Mouse (Mus musculus) large intestine, adult 2 months (tissue): Measurements from ENCODE around the gene Asb1. TPM values are rescaled to one million over a fixed set of nuclear protein-coding genes. Genes with fewer than 3 reads are reported as not detected.

Experiments
- DNase-seq: peaks from one replicate; pipeline ENCODE4 v3.0.0-alpha.2; 2012; ENCODE audit warnings: low read depth, low spot score
- WGBS: fragments of 180-500 bp; shearing (Covaris S2); methylation state at CpG from one replicate; pipeline ENCODE4 v1.1.7; 2018; 5-methylcytosine and 5-hydroxymethylcytosine counted together
- polyA plus RNA-seq: library from polyadenylated mRNA; depleted of rRNA; stranded (reverse); fragments of >200 nt; gene quantifications from 2 replicates; pipeline ENCODE4 v1.2.3, GENCODE M21; 2012; rRNA removed

Asb1 gene
- polyA plus RNA-seq, result 2.0 and 3.7 TPM in 2 replicates

DNA sequence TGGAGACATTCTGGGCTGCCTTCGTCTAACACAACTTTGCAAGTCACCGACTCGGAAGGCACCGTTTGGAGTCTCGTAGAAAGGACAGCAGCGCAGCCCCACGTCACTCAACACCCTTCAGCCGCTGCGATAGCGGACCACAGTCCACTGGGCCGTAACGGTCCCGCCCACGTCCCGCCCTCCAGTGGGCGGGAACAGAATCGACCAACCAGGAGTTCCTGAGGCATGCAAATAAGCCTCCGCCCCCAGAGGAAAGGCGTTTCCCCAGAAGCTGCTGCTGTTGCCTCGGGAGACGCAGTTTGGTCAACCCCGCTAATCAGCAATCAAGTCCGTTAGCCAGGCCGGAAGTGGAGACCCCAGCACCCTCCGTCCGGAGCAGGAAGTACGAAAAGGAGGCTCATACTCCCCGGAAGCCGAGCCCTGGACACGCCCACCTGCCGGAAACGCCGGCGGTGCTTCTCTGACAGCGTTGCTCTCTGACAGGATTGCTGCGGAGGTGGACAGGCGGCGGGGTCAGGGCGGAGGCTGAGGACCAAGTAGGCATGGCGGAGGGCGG, at the start of gene Asb1:
Gene Asb1, plus strand, starts transcription at position 274 of the 556 bp plus-strand sequence.
- WGBS, result under 1% methylated on average over 41 of the region's 41 CpGs
- DNase-seq, result peak; percentile 91

DNA sequence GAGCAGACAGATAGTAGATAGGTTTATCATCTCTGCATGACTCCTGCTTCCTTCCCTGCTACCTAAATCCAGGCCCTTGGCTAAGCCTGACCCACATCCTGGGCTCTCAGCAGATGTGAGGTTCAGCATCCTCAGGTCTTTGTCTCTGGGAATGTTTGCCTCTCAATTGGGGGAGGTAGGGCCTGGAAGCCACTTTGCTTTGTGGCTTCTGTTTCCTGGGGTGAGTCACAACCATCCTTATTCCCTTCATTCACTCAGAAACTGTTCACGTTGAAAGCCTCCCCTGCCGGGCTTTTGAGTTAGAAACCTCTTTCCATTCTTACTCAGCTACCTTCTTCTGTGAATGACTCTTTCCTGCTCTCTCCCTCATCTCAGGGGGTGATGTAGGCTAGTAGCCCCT, 47.6 kb upstream of the Asb1 start:
- no peak for DNase-seq
- 57% methylated on average over 2 of the region's 2 CpGs for WGBS

DNA sequence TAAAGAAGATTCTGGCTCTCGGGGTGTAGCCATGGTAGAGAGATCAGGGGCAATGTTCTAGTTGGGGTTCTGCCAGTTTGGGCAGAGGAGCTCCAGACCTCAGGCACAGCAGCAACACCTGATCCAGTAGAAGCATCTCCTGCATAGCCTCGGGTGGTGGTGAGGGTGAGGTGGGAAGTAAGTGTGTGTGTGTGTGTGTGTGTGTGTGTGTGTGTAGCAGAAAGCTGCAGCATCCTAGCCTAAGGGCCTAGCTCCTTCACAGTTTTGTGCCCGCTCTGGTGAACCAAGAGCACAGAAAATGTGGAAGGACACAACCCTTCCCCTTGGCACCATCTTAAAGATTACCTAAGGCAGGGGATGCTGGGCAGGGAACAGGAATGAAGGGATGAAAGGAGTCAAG, 46.4 kb upstream of the Asb1 start:
- DNase-seq, result no peak
- 43% methylated on average over 3 of the region's 3 CpGs for WGBS

DNA sequence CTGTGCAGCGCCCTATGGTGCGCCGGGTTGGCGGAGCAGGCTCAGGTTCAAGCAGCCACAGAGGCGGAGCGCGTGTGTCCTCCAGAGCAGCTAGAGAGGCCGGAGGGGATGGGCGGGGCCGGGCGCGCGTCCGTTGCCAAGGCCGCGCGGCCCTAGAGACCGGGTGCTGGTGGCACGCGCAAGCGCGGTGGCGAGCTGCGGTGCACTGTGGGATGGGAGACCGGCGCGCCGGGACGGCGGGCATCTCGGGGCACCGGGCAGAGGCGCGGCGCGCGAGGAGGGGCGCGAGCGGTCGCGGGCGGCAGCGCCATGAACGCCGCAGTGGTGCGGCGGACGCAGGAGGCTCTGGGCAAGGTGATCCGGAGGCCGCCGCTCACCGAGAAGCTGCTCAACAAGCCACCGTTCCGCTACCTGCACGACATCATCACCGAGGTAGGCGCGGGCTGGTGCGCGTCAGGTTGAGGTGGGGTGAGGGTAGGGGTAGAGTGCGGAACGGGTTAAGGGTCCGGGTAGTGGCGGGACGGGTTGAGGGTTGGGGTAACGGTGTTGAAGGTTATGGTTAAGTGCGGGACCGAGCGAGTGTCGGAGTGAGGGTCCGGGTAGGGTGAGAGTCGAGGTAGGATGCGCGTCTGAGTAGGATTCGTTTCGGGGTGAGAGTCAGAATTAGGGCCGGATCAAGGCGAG, 45.7 kb upstream of the Asb1 start, which contains the start of gene Traf3ip1:
Gene Traf3ip1, plus strand, starts transcription at position 191 of the 684 bp plus-strand sequence.
- DNase-seq, result peak; percentile 67
- under 1% methylated on average over 79 of the region's 79 CpGs for WGBS

DNA sequence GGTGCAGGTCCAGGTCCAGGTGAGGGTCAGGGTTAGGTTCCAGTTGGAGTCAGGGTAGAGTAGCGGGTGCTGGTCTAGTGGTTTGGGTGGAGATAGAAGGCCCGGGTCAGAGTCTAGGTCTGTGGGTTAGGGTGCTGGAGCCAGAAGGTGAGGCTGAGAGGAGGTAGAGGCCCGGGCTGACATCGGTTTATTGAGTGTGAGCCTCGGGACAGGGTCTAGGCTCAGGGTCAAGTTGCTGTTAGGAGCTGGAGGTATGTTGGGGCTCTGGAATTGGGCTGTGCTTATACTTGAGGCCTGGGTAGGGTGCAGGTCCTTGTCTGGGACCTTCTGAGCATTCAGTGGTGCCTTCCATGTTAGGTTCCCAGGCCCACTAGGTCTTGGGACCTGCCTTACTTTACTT, 45.0 kb upstream of the Asb1 start:
- no peak for DNase-seq
- WGBS, result 37% methylated on average over 5 of the region's 5 CpGs

DNA sequence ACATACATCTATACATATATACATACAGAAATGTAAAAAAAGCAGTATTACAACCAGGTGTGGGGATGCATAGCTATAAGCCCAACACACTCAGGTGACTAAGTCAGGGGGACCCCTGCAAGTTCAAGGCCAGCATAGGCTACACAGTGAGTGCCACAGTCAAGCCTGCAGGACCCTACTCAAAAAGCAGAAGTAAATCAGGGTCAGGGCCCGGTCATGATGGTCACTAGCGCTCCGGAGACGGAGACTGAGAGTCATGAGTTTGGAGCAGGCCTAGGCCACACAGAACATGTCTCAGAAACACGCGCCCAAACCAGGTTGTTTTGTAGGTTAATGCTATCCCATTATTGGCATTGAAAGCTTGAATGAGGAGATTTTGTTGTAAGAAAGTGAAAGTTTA, 41.8 kb upstream of the Asb1 start:
- 95% methylated on average over 6 of the region's 6 CpGs for WGBS

DNA sequence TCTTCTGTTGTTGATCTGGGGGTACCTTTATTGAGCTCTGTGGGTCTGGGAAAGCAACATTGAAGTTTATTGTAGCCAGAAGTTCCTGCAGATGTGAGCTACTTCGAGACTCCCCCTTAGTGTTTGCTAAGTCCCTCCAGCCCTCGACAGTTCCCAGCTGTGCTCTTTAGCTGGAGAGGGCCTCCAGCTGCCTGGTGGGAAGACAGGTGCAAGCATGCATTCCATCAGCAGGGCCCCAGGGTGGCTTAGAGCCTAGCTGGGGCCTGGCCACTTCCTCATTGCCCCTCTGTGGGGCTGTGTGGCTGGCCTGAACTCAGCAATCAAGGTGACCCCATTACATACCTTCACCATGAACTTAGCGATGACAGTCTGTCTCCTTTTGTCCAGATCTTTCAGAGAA, 35.7 kb upstream of the Asb1 start:
- DNase-seq, result no peak
- 27% methylated on average over 3 of the region's 3 CpGs for WGBS

More for the DNA sequence above, 41.8 kb upstream of the Asb1 start:
- DNase-seq, result no peak

DNA sequence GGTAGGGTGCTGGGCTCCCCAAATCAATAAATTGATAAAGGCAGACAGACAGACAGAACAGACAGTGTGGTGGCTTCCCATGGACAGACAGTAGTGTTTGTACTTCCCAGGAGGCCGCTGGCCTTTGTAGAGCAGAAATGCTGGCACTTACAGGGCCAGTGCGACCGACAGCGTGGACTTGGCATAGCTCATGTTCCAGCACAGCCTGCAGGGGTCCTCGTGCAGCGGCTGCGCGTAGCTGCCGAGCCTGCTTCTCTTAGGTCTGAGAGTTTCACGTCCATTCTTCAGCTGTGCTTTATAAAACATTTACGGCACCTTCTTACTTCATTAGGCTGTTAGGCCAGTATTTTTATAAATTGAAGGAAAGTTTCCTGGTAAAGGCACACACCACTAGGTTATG, 25.4 kb upstream of the Asb1 start:
- 91% methylated on average over 11 of the region's 11 CpGs for WGBS
- no peak for DNase-seq

DNA sequence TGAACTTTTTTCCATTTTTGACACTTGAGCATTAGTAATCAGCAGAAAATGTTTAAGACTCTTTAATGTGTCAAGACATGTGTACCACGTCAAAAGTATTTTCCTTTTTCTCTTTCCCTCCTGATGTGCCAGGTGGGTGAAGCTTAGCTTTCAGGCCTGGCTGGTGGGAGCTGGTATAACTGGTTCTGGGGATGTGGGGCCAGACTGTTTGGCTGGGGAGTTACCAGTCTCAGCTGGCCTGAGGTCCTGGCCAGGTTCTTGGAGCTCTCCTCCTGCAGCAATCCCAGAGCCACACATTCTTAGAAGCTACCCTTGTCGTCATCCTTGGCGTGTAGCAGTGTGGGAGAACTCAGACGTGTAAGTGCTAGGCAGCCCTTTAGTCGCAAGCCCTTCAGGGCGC, 24.7 kb upstream of the Asb1 start:
- no peak for DNase-seq
- WGBS, result 88% methylated on average over 6 of the region's 6 CpGs

DNA sequence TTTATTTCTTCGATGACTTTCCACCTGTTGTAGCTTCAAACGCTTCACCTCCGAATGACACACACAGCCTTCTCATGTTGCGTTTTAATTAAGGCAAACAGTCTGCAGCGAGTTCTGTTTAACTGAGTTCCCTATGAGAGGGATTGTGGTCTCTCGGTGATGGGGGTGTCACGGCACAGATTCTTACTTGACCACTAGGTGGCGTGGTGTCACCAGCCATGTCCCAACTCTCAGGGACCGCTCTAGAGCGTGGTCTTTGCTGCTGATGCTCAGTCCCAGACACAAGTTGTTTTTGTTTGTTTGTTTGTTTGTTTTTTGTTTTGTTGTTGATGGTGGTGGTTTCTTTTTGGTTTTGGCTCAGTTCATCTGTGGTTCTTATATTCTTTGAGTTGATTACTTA, 16.6 kb upstream of the Asb1 start:
- 20% methylated on average over 10 of the region's 10 CpGs for WGBS
- DNase-seq, result no peak

DNA sequence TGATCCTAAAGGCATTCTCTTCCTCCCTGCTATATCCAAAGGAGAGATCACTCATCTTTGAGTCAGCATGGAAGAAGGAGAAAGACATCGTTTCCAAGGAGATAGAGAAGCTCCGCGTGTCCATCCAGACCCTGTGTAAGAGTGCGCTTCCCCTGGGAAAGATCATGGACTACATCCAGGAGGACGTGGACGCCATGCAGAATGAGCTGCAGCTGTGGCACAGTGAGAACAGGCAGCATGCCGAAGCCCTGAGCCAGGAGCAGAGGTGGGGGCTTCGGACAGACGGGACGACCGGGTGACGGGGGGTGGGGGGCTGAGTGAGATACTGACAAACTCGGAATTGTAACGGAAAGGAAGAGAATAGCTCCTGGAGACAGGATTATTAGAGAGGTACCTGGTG, 14.5 kb upstream of the Asb1 start:
- DNase-seq, result no peak
- WGBS, result 93% methylated on average over 14 of the region's 14 CpGs

DNA sequence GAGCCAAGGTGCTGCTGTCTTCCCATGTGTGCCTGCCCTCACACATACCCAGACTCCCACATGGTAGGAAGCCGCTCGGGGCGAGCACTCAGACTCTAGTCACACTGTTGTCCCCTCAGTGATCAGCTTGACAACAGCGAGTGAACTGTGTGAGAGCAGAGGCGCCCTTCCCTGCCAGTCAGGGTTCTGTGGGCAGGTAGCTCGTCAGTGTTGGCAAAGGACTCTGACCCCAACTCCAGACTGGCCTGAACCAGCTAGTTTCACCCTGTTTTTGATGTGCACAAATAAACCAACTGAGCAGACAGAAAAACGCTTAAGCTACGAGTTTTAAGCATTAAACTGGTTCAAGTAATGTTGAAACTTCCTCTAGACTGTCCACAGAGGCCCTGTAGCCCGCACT, 10.2 kb upstream of the Asb1 start:
- no peak for DNase-seq
- 77% methylated on average over 9 of the region's 9 CpGs for WGBS

DNA sequence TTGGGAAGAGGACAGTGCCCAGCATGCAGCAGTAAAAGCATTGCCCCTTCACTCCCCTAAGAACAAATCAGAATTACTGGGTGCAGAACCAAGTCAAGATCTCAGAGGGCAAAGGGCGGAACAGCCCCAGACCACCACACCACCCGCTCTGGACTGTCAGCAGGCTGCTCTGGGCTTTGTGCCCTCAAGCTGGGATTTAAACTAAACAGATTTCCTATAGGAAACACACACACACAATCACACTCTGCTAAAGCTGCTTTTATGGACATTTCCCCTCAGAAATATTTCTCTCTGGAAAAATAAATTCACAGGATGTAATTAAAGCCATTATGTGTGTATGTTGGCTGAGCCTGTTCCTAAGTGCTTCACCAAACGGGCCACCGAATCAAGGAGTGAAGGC, 8.1 kb upstream of the Asb1 start:
- 76% methylated on average over 4 of the region's 4 CpGs for WGBS
- DNase-seq, result no peak

DNA sequence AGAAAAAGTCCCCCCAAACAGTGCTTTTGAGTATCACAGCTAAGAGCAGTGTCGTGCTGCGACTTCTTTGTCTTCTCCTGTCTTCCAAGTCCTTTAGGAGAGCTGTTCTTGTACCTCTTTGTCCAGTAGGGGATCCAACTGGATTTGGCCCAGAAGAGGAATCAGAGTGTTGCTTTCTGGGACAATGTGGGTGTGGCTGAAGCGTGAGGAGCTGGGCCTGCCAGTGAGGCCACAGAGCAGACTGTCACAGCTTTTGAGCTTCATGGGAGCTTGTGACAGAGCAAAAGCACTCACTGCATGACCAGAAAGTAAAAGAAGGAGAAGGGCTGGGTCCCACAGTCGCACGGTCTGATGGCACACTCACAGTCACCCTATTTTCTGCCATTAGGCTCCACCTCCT, 7.5 kb upstream of the Asb1 start:
- no peak for DNase-seq
- WGBS, result 76% methylated on average over 5 of the region's 5 CpGs

DNA sequence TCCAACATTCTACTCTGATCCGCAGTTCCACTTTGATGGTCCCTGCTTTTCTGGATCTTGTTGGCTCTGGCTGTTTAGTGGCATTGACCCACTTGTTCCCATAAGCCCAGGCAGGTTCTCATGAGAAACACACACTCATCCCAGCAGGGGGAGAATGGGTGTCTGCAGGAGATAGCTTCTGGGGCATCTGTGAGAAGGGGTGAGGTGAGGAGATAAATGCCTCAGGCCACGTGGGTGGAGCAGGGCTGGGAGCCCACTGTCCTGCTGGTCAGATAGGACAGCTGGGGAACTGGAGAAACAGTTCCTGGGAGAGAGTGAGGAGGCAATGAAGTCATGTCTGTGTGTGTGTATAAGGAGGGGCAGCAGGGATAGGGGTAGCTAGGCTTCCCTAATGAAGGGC, 6.9 kb upstream of the Asb1 start:
- 53% methylated on average over 2 of the region's 2 CpGs for WGBS
- DNase-seq, result no peak

DNA sequence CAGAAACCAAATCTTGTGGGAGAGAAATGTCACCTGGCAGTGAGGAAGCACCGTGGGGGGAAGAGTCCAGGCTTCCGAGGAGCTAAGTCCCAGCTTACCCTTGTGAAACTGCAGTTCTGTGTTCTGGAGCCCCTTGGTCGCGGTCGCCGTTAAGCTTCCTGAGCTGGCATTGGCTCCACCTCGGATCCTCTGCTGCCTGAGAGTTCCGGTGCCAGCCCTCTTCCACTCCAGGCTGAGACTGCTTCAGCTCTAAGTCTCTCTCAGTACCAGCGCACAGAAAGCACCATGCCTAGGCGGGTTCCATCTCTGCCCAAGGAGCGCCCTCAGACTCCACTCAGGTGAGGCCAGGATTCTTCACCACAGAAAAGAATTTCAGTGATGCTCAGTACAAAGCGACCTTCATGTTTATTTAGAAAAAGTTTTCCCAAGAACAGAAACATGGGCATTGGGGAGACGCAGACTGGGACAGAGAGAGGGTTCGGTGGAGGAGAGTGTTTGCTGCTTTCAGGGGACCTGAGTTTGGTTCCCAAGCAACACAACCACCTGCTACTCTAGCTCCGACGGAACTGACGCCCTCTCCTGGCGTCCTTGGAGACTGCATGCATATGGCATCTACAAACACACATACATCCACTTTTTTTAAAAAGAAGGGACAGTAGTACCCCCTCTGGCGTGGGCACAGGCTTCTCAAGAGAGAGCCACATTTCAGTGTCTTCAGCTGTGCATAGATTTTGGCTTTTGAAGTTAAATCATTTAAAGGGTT, 6.2 kb upstream of the Asb1 start:
- DNase-seq, result no peak
- 80% methylated on average over 19 of the region's 19 CpGs for WGBS

DNA sequence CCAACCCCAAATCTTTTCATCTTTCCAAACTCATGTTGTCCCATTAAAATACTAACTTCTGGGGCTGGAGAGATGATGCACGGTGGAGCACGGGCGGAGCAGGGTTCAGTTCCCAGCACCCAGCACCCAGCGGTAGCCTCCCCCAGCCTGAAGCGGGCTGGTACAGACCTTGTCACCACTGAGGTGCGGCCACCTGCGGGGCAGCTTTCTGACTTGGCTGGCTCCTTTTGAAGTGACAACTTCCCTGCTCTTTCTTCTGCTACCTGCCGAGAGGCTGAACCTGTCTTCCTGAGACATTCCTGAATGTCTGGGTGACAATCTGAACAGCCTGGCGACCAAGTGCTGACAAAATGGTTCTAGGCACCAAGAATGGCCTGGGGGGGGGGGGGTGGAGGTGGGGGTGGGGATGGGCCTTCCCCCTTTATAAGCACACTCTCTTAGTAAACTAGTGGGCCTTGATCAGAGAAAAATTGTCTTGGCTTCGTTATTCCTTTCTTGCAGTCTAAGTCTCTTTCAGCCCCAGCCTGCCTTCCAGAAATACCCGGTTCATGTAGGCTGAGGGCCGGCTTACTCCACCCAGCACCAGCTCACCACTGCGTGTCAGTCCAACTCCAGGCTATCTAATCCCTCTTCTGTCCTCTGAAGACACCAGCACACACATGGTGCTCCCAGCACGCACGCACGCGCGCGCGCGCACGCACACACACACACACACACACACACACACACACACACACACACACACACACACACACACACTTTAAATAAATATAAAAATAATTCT, 2.4 kb upstream of the Asb1 start:
- 73% methylated on average over 22 of the region's 22 CpGs for WGBS
- DNase-seq, result no peak

DNA sequence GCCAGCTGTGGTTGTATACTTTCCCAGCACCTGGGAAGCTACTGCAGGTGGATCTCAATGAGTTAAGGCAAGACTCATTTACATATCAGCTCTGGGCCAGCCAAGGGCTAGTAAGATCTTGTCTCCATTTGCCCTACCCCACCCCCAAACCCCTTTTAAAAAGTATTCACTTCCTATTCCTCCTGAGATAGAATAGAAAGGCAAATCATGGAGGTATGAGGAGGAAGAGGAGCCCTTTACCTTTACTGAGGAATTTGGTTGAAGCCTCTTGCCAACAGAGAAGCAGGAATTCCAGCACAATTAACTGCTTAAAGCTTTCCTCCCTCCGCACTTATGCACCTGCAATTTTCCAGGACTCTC, 1.8 kb upstream of the Asb1 start:
- WGBS, result 82% methylated on average over 1 of the region's 1 CpGs
- DNase-seq, result no peak

DNA sequence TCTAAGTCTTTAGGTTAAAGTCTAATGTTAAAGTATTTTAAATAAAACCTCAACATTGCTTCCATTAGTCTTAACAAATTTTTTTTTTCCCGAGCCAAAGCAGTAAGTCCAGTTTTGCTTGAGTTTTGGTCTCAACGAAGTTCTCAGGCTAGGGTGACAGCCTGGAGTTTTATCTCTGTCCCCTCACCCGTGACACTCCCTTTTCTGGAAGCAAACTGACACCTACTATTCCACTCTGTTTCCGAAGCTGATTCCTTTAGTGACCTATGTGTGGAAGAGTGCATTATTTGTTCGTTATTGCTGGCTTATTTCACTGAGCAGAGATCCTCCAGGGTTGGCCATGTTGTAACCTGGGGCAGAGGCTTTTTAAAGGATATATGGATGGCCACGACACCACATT, 1.1 kb upstream of the Asb1 start:
- no peak for DNase-seq
- WGBS, result 29% methylated on average over 6 of the region's 6 CpGs

DNA sequence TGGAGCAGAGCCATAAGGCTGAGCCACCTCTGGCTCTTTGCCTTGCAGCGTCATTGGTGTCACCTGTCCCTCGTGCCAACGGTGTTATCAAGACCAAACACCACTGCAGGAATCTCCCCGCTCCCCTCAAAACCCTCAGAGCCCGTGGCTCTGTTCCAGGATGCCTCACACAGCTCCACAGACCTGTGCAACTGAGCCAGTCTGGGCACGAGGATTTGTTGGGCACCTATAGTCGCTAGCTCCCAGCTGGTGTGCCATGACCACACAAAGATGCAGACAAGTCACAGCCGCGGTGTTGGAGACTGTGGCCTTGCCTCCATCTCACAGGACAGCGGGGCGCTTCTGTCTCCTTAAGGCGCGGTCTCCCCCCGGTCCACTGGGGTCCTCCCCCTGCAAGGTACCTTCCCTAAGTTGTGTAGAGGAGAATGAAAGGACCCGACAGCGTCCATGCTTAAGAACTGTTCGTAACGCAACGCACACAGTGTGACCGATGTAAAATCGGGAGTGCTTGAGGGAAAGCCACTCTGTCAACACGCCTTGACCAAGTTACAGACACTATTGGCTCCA, 557 bp upstream of the Asb1 start:
- DNase-seq, result no peak
- 3% methylated on average over 22 of the region's 22 CpGs for WGBS
